Mouse (Mus musculus): ENCODE measurements around the gene A2ml1. TPM values are rescaled to one million over a fixed set of nuclear protein-coding genes. Genes with fewer than 3 reads are reported as not detected.

A2ml1 gene
- polyA plus RNA-seq, 2 experiments: not detected

- TF ChIP-seq POLR2A (IDR thresholded peaks at IDR 0.05; ENCODE audit: borderline replicate concordance, extremely low read depth, insufficient read depth, insufficient read length): no peak
- H3K4me3 ChIP-seq (replicated peaks; ENCODE audit: low read length): no peak overlapping the region
- no peak overlapping the region for H3K27ac ChIP-seq (replicated peaks; ENCODE audit: low read depth, low read length)
- no peaks in the 10 kb centered on the region for H3K9me3 ChIP-seq (ENCODE audit: control insufficient read depth, low read length)
- no peak for ATAC-seq (ENCODE audit: low FRiP score, low read depth)
- no peaks in the 10 kb centered on the region for H3K36me3 ChIP-seq (ENCODE audit: control insufficient read depth, insufficient read depth, low read length)
- no peaks in the 10 kb centered on the region for H3K4me1 ChIP-seq (ENCODE audit: control insufficient read depth, insufficient read depth, low read length)
- 82% methylated on average over 2 of the region's 2 CpGs for WGBS
- no peak for DNase-seq (ENCODE audit: low spot score)
- no peak overlapping the region for H3K4me2 ChIP-seq (replicated peaks; ENCODE audit: low read depth, low read length, severe bottlenecking)
- H3K9ac ChIP-seq (ENCODE audit: low read depth, low read length, severe bottlenecking): no peak overlapping the region
- H3K27me3 ChIP-seq (ENCODE audit: control insufficient read depth, insufficient read depth, low read length): no peaks in the 10 kb centered on the region
These were observed 41.3 kb upstream of the A2ml1 start for GRCm38 (mm10) chr6:128622733-128623132.

DNA sequence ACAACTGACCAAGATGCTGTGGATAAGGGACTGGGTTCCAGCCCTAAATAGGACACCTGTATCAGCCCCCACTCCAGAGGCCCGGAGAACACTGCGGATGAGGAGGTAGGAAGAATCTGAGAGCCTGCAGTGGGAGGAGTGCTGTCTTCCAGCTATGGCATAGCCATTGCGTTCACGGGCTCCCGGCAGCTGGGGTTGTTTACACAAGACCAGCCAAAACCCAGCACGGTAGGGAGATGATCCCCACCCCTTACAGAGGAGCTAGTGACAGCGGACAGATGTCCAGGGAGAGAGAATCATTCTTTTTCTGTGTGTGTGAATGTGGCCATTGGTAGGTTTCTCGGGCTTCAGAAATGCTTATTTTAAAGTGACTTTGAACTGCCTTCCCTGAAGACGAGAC lies 24.9 kb upstream of the A2ml1 start:
- H3K27ac ChIP-seq (replicated peaks; ENCODE audit: low read depth, low read length): no peak overlapping the region
- WGBS: 63% methylated on average over 9 of the region's 9 CpGs
- no peaks in the 10 kb centered on the region for H3K36me3 ChIP-seq (ENCODE audit: control insufficient read depth, insufficient read depth, low read length)
- no peak overlapping the region for H3K4me2 ChIP-seq (replicated peaks; ENCODE audit: low read depth, low read length, severe bottlenecking)
- H3K9me3 ChIP-seq (ENCODE audit: control insufficient read depth, low read length): no peaks in the 10 kb centered on the region
- no peak for TF ChIP-seq POLR2A (IDR thresholded peaks at IDR 0.05; ENCODE audit: borderline replicate concordance, extremely low read depth, insufficient read depth, insufficient read length)
- ATAC-seq (ENCODE audit: low FRiP score, low read depth): no peak
- DNase-seq (ENCODE audit: low spot score): no peak
- no peaks in the 10 kb centered on the region for H3K4me1 ChIP-seq (ENCODE audit: control insufficient read depth, insufficient read depth, low read length)
- H3K4me3 ChIP-seq (replicated peaks; ENCODE audit: low read length): no peak overlapping the region
- no peaks in the 10 kb centered on the region for H3K27me3 ChIP-seq (ENCODE audit: control insufficient read depth, insufficient read depth, low read length)
- H3K9ac ChIP-seq (ENCODE audit: low read depth, low read length, severe bottlenecking): no peak overlapping the region

GRCm38 (mm10) chr6:128604512-128604911 lies 23.1 kb upstream of the A2ml1 start:
- Histone ChIP-seq H3K9me3 (ENCODE audit: control insufficient read depth, low read length) (no peaks in the 10 kb centered on the region), H3K27me3 (ENCODE audit: control insufficient read depth, insufficient read depth, low read length) (no peaks in the 10 kb centered on the region), H3K9ac (ENCODE audit: low read depth, low read length, severe bottlenecking) (no peak overlapping the region), H3K4me2 (replicated peaks; ENCODE audit: low read depth, low read length, severe bottlenecking) (no peak overlapping the region), H3K4me1 (ENCODE audit: control insufficient read depth, insufficient read depth, low read length) (no peaks in the 10 kb centered on the region), H3K4me3 (replicated peaks; ENCODE audit: low read length) (no peak overlapping the region), H3K27ac (replicated peaks; ENCODE audit: low read depth, low read length) (no peak overlapping the region), H3K36me3 (ENCODE audit: control insufficient read depth, insufficient read depth, low read length) (no peaks in the 10 kb centered on the region)
- DNase-seq (ENCODE audit: low spot score): no peak
- no peak for ATAC-seq (ENCODE audit: low FRiP score, low read depth)
- TF ChIP-seq POLR2A (IDR thresholded peaks at IDR 0.05; ENCODE audit: borderline replicate concordance, extremely low read depth, insufficient read depth, insufficient read length): no peak
- WGBS: 38% methylated on average over 5 of the region's 5 CpGs

DNA sequence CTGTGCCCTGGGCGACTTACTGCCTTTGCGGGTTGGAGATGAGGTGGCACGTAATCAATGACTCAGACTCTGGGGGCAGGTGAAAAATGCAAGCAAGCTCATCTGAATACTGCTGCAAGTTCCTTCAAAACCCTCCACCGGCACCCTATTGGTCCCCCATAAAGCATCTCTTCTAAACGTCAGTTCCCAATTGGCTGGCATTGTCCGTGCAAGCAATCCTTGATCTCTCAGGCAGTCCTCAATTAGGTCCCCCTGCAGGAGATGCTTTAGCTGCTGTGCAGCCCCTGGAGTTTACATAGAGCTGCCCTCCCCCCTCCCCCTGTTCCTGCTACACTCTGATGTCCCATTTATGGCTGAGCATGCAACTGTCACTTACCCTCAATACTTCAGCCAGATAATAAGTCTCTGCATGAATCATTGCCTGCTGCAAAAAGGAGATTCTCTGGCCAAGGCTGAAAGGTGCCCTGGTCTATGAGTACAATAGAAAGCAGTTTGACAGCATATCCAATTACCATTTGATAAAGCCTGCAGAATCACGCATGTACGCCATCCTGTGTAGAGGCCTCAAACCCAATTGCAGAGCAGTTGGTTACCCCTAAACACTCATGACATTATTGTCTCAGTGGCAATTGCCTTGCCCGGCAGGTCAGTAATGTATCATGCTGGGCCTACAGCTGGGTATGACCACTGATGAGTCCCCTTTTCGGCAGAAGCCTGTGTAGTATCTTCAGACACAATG lies 21.2 kb upstream of the A2ml1 start:
- H3K9me3 ChIP-seq (ENCODE audit: control insufficient read depth, low read length): no peaks in the 10 kb centered on the region
- no peak overlapping the region for H3K4me3 ChIP-seq (replicated peaks; ENCODE audit: low read length)
- no peaks in the 10 kb centered on the region for H3K4me1 ChIP-seq (ENCODE audit: control insufficient read depth, insufficient read depth, low read length)
- H3K36me3 ChIP-seq (ENCODE audit: control insufficient read depth, insufficient read depth, low read length): no peaks in the 10 kb centered on the region
- ATAC-seq (ENCODE audit: low FRiP score, low read depth) (no peak), DNase-seq (ENCODE audit: low spot score) (no peak)
- 67% methylated on average over 10 of the region's 10 CpGs for WGBS
- H3K27ac ChIP-seq (replicated peaks; ENCODE audit: low read depth, low read length): no peak overlapping the region
- no peak for TF ChIP-seq POLR2A (IDR thresholded peaks at IDR 0.05; ENCODE audit: borderline replicate concordance, extremely low read depth, insufficient read depth, insufficient read length)
- no peak overlapping the region for H3K4me2 ChIP-seq (replicated peaks; ENCODE audit: low read depth, low read length, severe bottlenecking)
- H3K9ac ChIP-seq (ENCODE audit: low read depth, low read length, severe bottlenecking): no peak overlapping the region
- no peaks in the 10 kb centered on the region for H3K27me3 ChIP-seq (ENCODE audit: control insufficient read depth, insufficient read depth, low read length)

DNA sequence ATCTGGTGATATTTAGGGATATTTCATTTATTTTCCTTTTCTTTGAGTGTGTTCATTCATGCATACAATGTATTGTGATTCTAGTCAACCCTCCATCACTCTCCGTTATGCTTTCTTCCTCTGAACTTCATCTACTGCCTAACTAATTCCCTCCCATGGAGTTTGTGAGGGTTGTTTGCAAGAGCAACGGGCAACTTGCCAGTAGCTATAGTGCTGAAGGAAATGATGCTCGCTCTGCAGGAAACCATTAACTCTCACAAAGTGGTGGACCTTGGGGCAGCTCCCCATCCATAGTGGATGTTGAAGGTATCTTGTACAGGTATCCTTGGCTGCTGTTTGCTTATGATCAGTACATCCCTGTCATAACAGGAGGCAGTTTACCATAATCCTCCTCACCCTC lies 20.6 kb upstream of the A2ml1 start:
- H3K36me3 ChIP-seq (ENCODE audit: control insufficient read depth, insufficient read depth, low read length): no peaks in the 10 kb centered on the region
- H3K4me1 ChIP-seq (ENCODE audit: control insufficient read depth, insufficient read depth, low read length): peaks cover 2% of the 10 kb centered on the region; the same call in 1 of the 2 replicates
- H3K4me3 ChIP-seq (replicated peaks; ENCODE audit: low read length): no peak overlapping the region
- H3K9me3 ChIP-seq (ENCODE audit: control insufficient read depth, low read length): no peaks in the 10 kb centered on the region
- WGBS: 38% methylated on average over 3 of the region's 3 CpGs
- no peak overlapping the region for H3K4me2 ChIP-seq (replicated peaks; ENCODE audit: low read depth, low read length, severe bottlenecking)
- ATAC-seq (ENCODE audit: low FRiP score, low read depth): no peak
- no peak overlapping the region for H3K9ac ChIP-seq (ENCODE audit: low read depth, low read length, severe bottlenecking)
- TF ChIP-seq POLR2A (IDR thresholded peaks at IDR 0.05; ENCODE audit: borderline replicate concordance, extremely low read depth, insufficient read depth, insufficient read length): no peak
- no peaks in the 10 kb centered on the region for H3K27me3 ChIP-seq (ENCODE audit: control insufficient read depth, insufficient read depth, low read length)
- H3K27ac ChIP-seq (replicated peaks; ENCODE audit: low read depth, low read length): no peak overlapping the region
- no peak for DNase-seq (ENCODE audit: low spot score)

Measured in limb, embryonic 14.5 days (tissue).